Mouse (Mus musculus): ENCODE data around the gene Zfp963. TPM values are rescaled to one million over a fixed set of nuclear protein-coding genes. Genes with fewer than 3 reads are reported as not detected.
A peak's percentile ranks its signal among the peaks of the same experiment; 100 is the strongest.

Gene Zfp963
- polyA plus RNA-seq, 1 experiment, result not detected

DNA sequence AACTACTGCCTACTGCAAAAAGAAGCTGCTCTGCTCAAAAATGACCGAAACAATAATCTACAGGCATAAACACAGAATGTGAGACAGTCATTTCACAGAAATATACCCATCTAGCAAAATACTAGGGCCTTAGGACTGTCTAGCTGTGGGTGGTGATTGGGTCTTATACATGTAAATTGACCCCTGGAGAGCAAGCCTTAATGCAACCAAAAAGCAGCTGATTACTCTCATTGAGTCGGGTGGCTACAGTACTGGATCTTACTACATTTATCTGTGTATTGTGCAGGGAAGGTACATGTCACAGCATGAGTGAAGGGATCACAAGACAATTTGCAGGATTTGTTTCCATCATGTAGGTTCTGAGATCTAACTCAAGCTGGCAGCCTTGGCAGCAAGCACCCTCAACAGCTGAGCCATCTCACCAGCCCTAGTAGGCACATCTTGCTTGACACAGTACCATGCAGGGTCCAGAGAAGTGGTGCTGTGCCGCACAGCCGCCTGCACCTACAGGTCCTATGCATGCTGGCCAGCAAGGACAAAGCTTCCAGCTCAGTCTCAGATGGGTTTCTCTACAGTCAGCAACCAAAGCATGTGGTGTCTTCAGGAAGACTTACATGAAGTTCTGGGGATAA is 12.2 kb upstream of the Zfp963 start:
- TF ChIP-seq CTCF (IDR thresholded peaks at IDR 0.05; ENCODE audit: insufficient read depth, low read depth, low read length) (no peak), POLR2A (IDR thresholded peaks at IDR 0.05; ENCODE audit: insufficient read depth, low read depth, low read length) (no peak)
- H3K4me3 ChIP-seq (ENCODE audit: insufficient read depth, low read depth, low read length), result no peak overlapping the region
- H3K27ac ChIP-seq (ENCODE audit: insufficient read depth, low read depth, low read length), result no peak overlapping the region
- H3K4me1 ChIP-seq (ENCODE audit: control insufficient read depth, insufficient read depth, low read length), result no peaks in the 10 kb centered on the region
- 87% methylated on average over 4 of the region's 4 CpGs for WGBS

DNA sequence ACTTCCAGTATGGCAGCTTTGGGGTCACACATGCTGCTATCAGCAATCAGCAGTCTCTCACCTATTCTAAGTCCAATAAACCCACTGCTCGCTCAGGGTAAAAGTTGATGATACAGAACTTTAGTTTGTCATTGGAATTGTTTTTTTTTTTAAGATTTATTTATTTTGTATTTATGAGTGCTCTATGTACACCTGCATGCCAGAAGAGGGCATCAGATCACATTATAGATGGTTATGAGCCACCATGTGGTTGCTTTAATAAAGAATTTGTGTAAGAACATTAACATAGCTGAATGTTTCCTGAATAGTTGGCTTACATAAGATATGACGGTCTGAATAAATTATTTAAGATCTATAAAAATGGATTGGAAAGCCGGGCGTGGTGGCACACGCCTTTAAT is 8.5 kb upstream of the Zfp963 start:
- Histone ChIP-seq H3K27ac (ENCODE audit: insufficient read depth, low read depth, low read length) (no peak overlapping the region), H3K4me3 (ENCODE audit: insufficient read depth, low read depth, low read length) (no peak overlapping the region), H3K4me1 (ENCODE audit: control insufficient read depth, insufficient read depth, low read length) (no peaks in the 10 kb centered on the region)
- TF ChIP-seq POLR2A (IDR thresholded peaks at IDR 0.05; ENCODE audit: insufficient read depth, low read depth, low read length) (no peak), CTCF (IDR thresholded peaks at IDR 0.05; ENCODE audit: insufficient read depth, low read depth, low read length) (no peak)
- 94% methylated on average over 5 of the region's 5 CpGs for WGBS

DNA sequence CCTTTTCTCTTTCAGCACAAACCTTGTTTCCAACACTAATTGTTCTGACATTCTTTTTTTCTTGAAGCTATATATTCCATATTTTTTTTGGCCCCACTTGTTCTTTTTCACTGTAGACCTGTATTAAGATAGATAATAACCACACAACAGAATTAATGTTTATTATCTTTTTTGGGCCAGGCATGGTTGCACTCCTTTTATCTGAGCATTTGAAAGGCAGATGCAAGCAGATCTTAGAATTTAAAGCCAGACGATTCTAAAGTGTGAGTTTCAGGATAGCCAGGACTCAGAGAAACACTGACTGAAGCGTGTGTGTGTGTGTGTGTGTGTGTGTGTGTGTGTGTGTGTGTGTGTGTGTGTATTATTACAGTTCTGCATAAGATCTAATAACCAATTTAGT is 2.7 kb upstream of the Zfp963 start:
- WGBS, result 82% methylated on average over 2 of the region's 2 CpGs
- TF ChIP-seq CTCF (IDR thresholded peaks at IDR 0.05; ENCODE audit: insufficient read depth, low read depth, low read length), result no peak
- no peak for TF ChIP-seq POLR2A (IDR thresholded peaks at IDR 0.05; ENCODE audit: insufficient read depth, low read depth, low read length)
- no peak overlapping the region for H3K27ac ChIP-seq (ENCODE audit: insufficient read depth, low read depth, low read length)
- no peak overlapping the region for H3K4me3 ChIP-seq (ENCODE audit: insufficient read depth, low read depth, low read length)
- H3K4me1 ChIP-seq (ENCODE audit: control insufficient read depth, insufficient read depth, low read length), result 0 out of 2 replicates have a peak, but pooled peaks cover 5% of the 10 kb centered on the region

DNA sequence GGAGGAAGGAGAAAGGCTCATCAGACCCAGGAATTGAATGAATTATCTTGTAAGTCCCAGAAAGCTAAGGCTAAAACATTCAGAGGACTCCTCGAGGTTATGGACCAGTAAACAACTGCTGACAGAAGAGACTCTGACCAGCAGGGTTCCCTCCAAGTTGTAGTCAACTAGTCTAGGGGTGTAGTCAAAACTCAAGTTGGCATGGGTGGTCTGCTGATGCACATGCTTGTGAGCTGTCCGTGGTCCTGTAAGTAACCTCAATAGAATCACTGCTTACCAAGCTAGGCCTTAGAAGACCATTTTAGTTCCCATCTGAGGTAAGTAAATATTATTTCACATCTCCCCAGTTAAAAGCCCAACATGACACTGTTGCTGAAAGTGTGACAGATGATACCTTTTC is 8.5 kb downstream of the Zfp963 start:
- WGBS, result 75% methylated on average over 2 of the region's 2 CpGs
- H3K27ac ChIP-seq (ENCODE audit: insufficient read depth, low read depth, low read length), result no peak overlapping the region
- no peaks in the 10 kb centered on the region for H3K4me1 ChIP-seq (ENCODE audit: control insufficient read depth, insufficient read depth, low read length)
- TF ChIP-seq CTCF (IDR thresholded peaks at IDR 0.05; ENCODE audit: insufficient read depth, low read depth, low read length) (no peak), POLR2A (IDR thresholded peaks at IDR 0.05; ENCODE audit: insufficient read depth, low read depth, low read length) (no peak)
- H3K4me3 ChIP-seq (ENCODE audit: insufficient read depth, low read depth, low read length), result no peak overlapping the region

DNA sequence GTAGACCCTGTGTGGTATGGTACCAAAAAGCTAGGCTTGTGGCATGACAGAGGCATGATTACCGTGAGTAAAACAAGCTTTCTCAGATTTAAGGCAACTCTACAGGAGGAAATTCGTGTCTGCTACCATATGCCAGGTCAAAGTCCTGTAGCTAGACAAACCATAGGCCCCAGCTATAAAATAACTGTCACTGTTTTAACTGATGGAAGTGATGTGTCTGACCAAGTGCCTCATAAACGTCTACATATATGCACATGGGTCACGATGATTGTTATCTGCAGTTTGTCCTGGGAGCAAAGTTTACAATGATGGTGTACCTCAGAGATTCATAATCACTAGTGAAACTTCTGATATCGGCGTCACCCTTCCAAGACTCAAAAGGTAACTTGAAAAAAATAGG is 9.0 kb downstream of the Zfp963 start:
- no peak for TF ChIP-seq CTCF (IDR thresholded peaks at IDR 0.05; ENCODE audit: insufficient read depth, low read depth, low read length)
- no peak for TF ChIP-seq POLR2A (IDR thresholded peaks at IDR 0.05; ENCODE audit: insufficient read depth, low read depth, low read length)
- no peak overlapping the region for H3K27ac ChIP-seq (ENCODE audit: insufficient read depth, low read depth, low read length)
- H3K4me3 ChIP-seq (ENCODE audit: insufficient read depth, low read depth, low read length), result no peak overlapping the region
- H3K4me1 ChIP-seq (ENCODE audit: control insufficient read depth, insufficient read depth, low read length), result no peaks in the 10 kb centered on the region
- WGBS, result 88% methylated on average over 6 of the region's 6 CpGs

DNA sequence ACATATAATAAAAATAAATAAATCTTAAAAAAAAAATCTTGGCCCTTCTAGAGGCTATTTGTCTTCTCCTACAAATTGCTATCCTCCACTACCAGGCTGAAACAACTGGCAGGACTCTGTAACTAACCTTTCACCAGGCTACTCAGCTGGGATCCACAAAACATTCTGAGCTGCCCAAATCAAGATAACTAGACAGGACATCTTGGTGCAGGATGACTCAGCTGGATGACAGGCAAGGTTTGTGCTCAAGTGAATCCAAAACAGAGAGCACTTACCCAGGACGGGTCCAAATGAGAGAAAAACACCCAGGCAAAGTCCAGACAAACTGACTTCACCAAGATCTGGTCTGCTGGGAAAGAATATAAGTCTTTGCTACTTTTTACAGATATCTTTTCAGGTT is 14.3 kb downstream of the Zfp963 start:
- 83% methylated on average over 1 of the region's 1 CpGs for WGBS
- Histone ChIP-seq H3K27ac (ENCODE audit: insufficient read depth, low read depth, low read length) (no peak overlapping the region), H3K4me3 (ENCODE audit: insufficient read depth, low read depth, low read length) (no peak overlapping the region), H3K4me1 (ENCODE audit: control insufficient read depth, insufficient read depth, low read length) (no peaks in the 10 kb centered on the region)
- TF ChIP-seq POLR2A (IDR thresholded peaks at IDR 0.05; ENCODE audit: insufficient read depth, low read depth, low read length), result no peak
- no peak for TF ChIP-seq CTCF (IDR thresholded peaks at IDR 0.05; ENCODE audit: insufficient read depth, low read depth, low read length)

DNA sequence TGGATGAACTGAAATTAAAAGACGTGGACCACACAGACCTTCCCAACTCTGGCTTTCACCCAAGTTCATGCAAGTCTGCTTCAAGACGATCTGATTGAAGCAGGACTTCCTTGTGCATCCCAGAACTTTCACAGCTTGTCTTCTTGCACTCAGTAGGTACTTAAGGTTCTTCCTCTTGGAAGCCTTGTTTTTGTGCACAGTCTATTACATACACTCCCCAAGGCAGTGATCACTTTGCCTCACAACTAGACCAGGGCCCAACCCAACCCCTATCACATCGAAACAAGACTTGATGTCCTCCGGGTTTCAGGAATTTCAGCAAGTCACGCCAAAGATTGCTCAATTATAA is 32.6 kb downstream of the Zfp963 start:
- no peak overlapping the region for H3K27ac ChIP-seq (ENCODE audit: insufficient read depth, low read depth, low read length)
- WGBS, result 45% methylated on average over 5 of the region's 5 CpGs
- peak overlapping the region; percentile 28 for H3K4me3 ChIP-seq (ENCODE audit: insufficient read depth, low read depth, low read length)
- peaks cover 11% of the 10 kb centered on the region for H3K4me1 ChIP-seq (ENCODE audit: control insufficient read depth, insufficient read depth, low read length)
- TF ChIP-seq CTCF (IDR thresholded peaks at IDR 0.05; ENCODE audit: insufficient read depth, low read depth, low read length), result no peak
- no peak for TF ChIP-seq POLR2A (IDR thresholded peaks at IDR 0.05; ENCODE audit: insufficient read depth, low read depth, low read length)

DNA sequence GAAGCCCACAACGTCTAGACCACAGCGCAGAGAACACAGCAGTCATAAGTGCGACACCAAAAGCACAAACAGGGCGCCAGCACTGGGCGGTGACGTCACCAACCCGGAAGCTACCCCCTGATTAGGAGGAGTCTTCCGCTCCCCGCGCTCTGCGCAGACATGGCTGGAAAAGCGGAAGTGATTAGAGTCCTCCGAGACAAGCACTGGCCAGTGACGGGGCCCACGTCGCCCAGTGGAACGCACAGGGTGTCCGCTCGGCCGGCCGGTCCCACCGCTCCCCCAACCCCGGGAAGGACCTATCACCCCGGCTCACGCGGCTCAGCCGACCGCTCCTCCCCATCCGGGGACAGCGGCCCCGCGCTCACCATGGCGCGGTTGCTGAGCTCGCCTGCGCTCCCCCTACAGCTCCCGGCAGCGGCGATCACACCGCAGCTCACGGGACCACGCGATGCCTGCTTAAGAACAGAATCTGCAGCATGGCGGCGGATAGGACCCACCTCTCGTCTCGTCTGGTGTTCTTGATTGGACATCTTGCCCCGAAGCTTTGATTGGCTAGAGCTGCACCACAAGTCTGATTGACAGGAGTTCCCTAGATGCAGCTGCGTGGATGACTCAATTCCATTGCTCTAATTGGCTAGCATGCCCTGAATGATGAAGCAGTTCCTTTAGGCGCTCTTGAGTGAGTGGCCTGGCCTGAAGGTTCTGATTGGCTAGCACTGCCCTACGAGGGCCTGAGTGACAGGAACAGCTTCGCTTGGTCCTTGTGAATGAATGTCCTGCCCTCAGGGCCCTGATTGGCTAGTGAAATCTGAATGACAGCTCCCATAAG is 33.2 kb downstream of the Zfp963 start:
- H3K4me1 ChIP-seq (ENCODE audit: control insufficient read depth, insufficient read depth, low read length), result peaks cover 11% of the 10 kb centered on the region
- H3K27ac ChIP-seq (ENCODE audit: insufficient read depth, low read depth, low read length), result peak overlapping the region; percentile 98
- peak overlapping the region; percentile 93 for H3K4me3 ChIP-seq (ENCODE audit: insufficient read depth, low read depth, low read length)
- no peak for TF ChIP-seq CTCF (IDR thresholded peaks at IDR 0.05; ENCODE audit: insufficient read depth, low read depth, low read length)
- peak; percentile 93 for TF ChIP-seq POLR2A (IDR thresholded peaks at IDR 0.05; ENCODE audit: insufficient read depth, low read depth, low read length)
- under 1% methylated on average over 52 of the region's 52 CpGs for WGBS

DNA sequence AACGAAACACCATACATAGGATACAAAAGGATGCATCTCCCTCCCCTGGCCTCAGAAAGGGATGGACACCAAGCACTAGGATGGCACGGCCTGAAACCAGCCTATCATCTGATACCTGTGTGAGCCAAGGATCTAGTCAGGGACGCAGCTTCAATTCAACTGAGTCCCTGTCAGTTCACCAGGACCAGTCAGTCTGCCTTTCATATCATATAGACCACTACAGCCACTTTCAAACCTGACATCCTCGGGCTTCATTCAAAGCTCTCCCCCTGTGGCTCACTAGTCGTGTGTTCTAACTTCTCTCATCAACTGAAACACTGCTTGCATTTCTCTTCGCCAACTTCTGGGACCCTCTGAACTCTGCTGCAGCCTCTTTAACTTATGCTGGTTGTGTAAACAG is 34.4 kb downstream of the Zfp963 start:
- Histone ChIP-seq H3K27ac (ENCODE audit: insufficient read depth, low read depth, low read length) (no peak overlapping the region), H3K4me3 (ENCODE audit: insufficient read depth, low read depth, low read length) (peak overlapping the region; percentile 37), H3K4me1 (ENCODE audit: control insufficient read depth, insufficient read depth, low read length) (peaks cover 11% of the 10 kb centered on the region)
- 55% methylated on average over 6 of the region's 6 CpGs for WGBS
- TF ChIP-seq CTCF (IDR thresholded peaks at IDR 0.05; ENCODE audit: insufficient read depth, low read depth, low read length), result no peak
- no peak for TF ChIP-seq POLR2A (IDR thresholded peaks at IDR 0.05; ENCODE audit: insufficient read depth, low read depth, low read length)

Data from olfactory bulb, adult 2 months (tissue).